Mouse (Mus musculus): ENCODE results near the gene Zfp704.

Gene Zfp704

GRCm38 (mm10) chr3:9609581-9610341 is at the start of gene Zfp704:
Zfp704 (minus strand) TSS chr3:9610085.
- DNase-seq (ENCODE audit: low read depth, low spot score): peak; percentile 88

GRCm38 (mm10) chr3:9633036-9634005 is 23.4 kb upstream of the Zfp704 start:
- DNase-seq (ENCODE audit: low read depth, low spot score): no peak

- no peak for DNase-seq (ENCODE audit: low read depth, low spot score)
Measured at GRCm38 (mm10) chr3:9629951-9630350, 20.1 kb upstream of the Zfp704 start.

- DNase-seq (ENCODE audit: low read depth, low spot score): no peak
Measured at GRCm38 (mm10) chr3:9628041-9628440, 18.2 kb upstream of the Zfp704 start.

GRCm38 (mm10) chr3:9626149-9626548 is 16.3 kb upstream of the Zfp704 start:
- no peak for DNase-seq (ENCODE audit: low read depth, low spot score)

- DNase-seq (ENCODE audit: low read depth, low spot score): no peak
Measured at GRCm38 (mm10) chr3:9620611-9621010, 10.7 kb upstream of the Zfp704 start.

GRCm38 (mm10) chr3:9619562-9620275 is 9.8 kb upstream of the Zfp704 start:
- DNase-seq (ENCODE audit: low read depth, low spot score): no peak

- DNase-seq (ENCODE audit: low read depth, low spot score): peak; percentile 59
Measured at GRCm38 (mm10) chr3:9617101-9617500, 7.2 kb upstream of the Zfp704 start.

- DNase-seq (ENCODE audit: low read depth, low spot score): peak; percentile 79
Measured at GRCm38 (mm10) chr3:9614676-9615075, 4.8 kb upstream of the Zfp704 start.

GRCm38 (mm10) chr3:9614011-9614410 is 4.1 kb upstream of the Zfp704 start:
- DNase-seq (ENCODE audit: low read depth, low spot score): no peak

- DNase-seq (ENCODE audit: low read depth, low spot score): peak; percentile 89
Measured at GRCm38 (mm10) chr3:9611226-9611625, 1.3 kb upstream of the Zfp704 start.

- DNase-seq (ENCODE audit: low read depth, low spot score): no peak
Measured at GRCm38 (mm10) chr3:9610426-9610825, 541 bp upstream of the Zfp704 start.

GRCm38 (mm10) chr3:9608906-9609580 is 842 bp downstream of the Zfp704 start:
- no peak for DNase-seq (ENCODE audit: low read depth, low spot score)

- DNase-seq (ENCODE audit: low read depth, low spot score): peak; percentile 91
Measured at GRCm38 (mm10) chr3:9608441-9608905, 1.4 kb downstream of the Zfp704 start.

GRCm38 (mm10) chr3:9607686-9608085 is 2.2 kb downstream of the Zfp704 start:
- DNase-seq (ENCODE audit: low read depth, low spot score): no peak

GRCm38 (mm10) chr3:9605784-9606706 is 3.8 kb downstream of the Zfp704 start:
- DNase-seq (ENCODE audit: low read depth, low spot score): peak; percentile 48

- DNase-seq (ENCODE audit: low read depth, low spot score): no peak
Measured at GRCm38 (mm10) chr3:9604941-9605340, 4.9 kb downstream of the Zfp704 start.

GRCm38 (mm10) chr3:9603866-9604265 is 6.0 kb downstream of the Zfp704 start:
- DNase-seq (ENCODE audit: low read depth, low spot score): peak; percentile 64

GRCm38 (mm10) chr3:9600577-9600976 is 9.3 kb downstream of the Zfp704 start:
- DNase-seq (ENCODE audit: low read depth, low spot score): no peak

Data from ES-CJ7 (cell line).